Mouse (Mus musculus): ENCODE results near the gene Ppp2r1a. TPM values are rescaled to one million over a fixed set of nuclear protein-coding genes. Genes with fewer than 3 reads are reported as not detected.

Gene Ppp2r1a
- total RNA-seq (2023), result 100 to 1,000 TPM; 277 to 298 TPM

DNA sequence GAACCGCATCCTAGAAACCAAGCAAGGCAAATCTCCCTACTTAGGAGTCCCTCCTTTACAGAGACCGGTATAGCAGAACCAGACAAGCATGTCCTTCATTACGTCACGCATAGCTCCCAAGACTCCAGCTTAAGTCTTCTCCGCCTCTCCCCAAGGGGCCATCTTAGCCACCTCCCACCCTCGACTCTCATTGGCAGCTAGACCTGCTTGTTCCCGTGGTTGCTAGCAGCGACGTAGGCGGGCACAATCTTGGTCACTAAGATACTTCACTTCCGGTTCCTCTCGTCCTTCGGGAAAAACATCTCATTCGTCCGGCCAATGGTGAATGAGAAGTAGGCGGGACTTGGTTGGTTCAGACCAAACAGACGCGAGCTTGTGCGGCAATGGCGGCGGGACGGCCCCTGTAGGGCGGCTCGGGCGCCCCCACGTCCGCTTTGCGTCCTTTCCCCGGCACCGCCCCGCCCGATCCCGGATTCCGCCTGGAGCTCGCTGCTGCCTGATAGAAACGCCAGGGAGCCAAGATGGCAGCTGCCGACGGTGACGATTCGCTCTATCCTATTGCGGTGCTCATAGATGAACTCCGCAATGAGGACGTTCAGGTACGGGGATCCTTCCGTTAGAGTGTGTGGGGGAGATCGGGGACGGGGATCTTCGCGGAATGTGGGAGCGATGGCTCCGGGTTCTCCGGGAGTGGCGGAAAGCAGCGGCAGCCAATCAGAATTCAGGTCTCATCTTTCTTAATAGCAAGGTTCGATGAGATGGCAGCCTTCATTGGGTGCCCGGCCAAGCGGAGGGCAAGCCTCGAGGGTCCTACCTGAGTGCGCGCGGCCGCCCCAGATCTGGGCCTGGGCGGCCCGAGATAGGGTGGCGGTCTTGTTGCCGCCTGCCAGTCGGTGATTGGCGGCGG lies at the start of gene Ppp2r1a:
Gene Ppp2r1a, plus strand, starts transcription at position 327 of the 907 bp plus-strand sequence.

DNA sequence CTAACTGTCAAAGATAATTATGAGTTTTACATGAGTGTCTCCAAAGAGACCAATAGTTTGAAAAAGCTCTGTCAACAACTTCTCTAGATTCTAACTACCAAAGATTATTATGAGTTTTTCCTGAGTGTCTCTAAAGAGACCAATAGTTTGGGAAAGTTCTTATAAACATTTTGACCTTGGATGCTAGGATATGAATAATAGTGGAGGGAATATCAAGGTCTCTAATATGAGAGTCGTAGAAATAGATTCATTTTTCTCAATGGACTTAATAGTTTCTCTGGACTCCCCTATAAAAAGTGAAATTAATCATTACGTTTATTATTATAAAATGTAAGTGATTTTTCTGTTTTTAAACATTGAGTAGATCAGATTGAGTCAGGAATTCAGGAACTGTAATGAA lies 40.1 kb upstream of the Ppp2r1a start, which contains the start of gene Vmn1r231:
Gene Vmn1r231, minus strand, starts transcription at position 101 of the 400 bp plus-strand sequence.

DNA sequence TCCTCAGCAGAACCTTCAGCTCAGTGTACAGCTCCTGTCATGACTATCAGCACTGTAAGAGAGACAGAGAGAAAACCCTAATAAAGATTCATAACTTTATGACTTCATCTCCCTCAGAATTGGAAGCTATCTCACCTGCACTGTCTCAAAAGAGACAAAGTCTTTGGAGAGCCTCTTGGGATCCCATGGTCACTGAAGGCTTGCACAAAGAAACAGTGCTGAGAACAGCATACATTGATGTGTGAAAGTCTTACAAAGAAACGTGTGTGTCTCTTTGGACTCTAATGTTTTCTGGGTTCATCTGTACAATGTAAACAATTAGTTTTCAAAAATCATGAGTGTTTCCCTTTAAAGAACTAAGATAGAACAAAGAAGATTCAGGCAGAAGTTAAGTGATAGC lies 25.5 kb upstream of the Ppp2r1a start, which contains the start of gene Vmn1r232:
Gene Vmn1r232, minus strand, starts transcription at position 101 of the 400 bp plus-strand sequence.

DNA sequence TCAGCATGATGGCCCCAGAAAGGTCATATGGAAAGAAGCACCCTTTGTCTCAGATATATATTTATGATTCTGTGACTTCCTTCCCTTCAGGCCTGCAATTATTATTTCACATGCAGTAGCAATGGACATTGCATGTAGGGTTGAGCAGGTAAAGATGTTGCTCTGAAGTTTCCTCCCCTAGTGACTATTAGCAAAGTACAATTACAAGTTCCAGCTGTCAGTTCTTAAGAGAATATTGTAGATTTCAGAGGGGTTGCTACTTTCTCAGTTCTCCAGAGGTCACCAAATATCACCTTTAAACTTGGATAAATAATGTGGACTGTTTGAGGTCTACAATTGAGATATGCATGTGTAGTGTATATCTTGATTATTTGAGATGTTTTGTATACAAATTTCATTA lies 51.3 kb downstream of the Ppp2r1a start, which contains the start of gene Vmn1r233:
Gene Vmn1r233, minus strand, starts transcription at position 101 of the 400 bp plus-strand sequence.

DNA sequence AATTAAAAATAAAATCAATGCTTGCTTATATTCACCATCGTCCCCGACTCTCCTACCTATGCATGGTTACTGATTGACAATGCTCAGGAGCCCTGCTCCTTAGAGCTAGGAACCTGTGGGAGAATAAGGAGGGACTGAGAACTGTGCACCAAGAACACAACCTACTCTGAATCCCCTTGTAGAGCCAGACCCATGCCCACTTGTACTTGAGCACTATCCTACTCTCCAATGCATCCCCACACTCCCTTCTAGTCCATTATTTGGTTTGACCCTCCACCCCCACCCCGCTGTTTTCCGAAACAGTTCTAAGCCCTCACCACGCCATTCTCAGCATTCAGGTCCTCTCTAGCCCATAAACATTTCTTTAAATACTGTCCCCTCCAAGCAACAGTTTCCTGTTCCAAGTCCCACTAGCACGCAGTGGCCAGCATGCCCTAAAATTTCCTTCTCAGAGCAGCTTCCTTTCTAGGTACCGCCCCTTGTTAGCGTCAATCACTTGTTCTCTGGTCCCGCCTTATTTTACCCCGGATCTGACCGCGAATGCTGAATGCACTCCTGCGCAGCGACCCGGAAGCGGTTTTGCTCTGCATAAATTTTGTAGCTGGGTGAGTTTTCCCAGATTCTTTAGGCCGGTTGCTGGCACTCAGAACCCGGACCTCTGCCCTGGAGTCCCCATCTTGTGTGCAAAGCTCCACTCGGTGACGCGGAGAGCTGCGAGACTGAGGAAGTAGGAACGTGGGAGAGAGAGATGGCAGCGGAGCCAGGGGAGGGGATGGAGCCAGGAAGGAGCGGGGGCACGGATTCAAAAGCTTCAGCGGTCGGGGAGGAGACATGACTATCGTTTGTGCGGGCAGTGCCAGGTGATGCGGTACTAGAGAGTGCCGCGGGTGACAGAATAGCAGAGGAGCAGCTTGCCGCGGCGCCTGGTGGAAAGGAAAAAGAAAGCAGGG lies 63.5 kb downstream of the Ppp2r1a start, which contains the start of gene Zfp160:
Gene Zfp160, plus strand, starts transcription at position 522 of the 950 bp plus-strand sequence.

Other genes with a start within 250 kb of the Ppp2r1a start
- gene Vmn1r227, start 215.5 kb upstream of the Ppp2r1a start, total RNA-seq (2023), result not detected
- not detected for gene Vmn1r228, start 159.2 kb upstream of the Ppp2r1a start, total RNA-seq (2023)
- gene Vmn1r229, start 133.8 kb upstream of the Ppp2r1a start, total RNA-seq (2023), result under 1 TPM; 0.06 TPM
- gene Vmn1r230, start 104.9 kb upstream of the Ppp2r1a start, total RNA-seq (2023), result not detected
- not detected for gene Vmn1r231, start 40.2 kb upstream of the Ppp2r1a start, total RNA-seq (2023)
- gene Vmn1r232, start 25.6 kb upstream of the Ppp2r1a start, total RNA-seq (2023), result not detected
- gene Vmn1r233, start 51.2 kb downstream of the Ppp2r1a start, total RNA-seq (2023), result not detected
- gene Zfp160, start 63.6 kb downstream of the Ppp2r1a start, total RNA-seq (2023), result 10 to 100 TPM; 17.9 to 21.7 TPM